Mouse (Mus musculus) limb, embryonic 14.5 days (tissue): ENCODE data around the gene Dlk1. TPM values are rescaled to one million over a fixed set of nuclear protein-coding genes. Genes with fewer than 3 reads are reported as not detected.

Source experiments
- ATAC-seq: fragments of 200-750 bp; cut with Nextera tagmentation; 2 replicates; pipeline ENCODE4 v1.8.0; 2017; ENCODE audit warnings: low read depth, moderate number of reproducible peaks, moderate TSS enrichment; ENCODE audit not compliant: low FRiP score
- DNase-seq: peaks from one replicate; pipeline ENCODE4 v3.0.0-alpha.2; 2015; ENCODE audit warnings: low spot score
- H3K27ac ChIP-seq: fragments of 300-500 bp; sonication (generic); replicated peaks from 2 replicates; pipeline ENCODE4 v1.5.1; 2014; ENCODE audit warnings: low read depth, mild to moderate bottlenecking, low read length, moderate library complexity, mixed read lengths
- H3K27me3 ChIP-seq: fragments of 300-500 bp; sonication (generic); 2 replicates; pipeline ENCODE4 v1.6.1; 2014; ENCODE audit warnings: low read length, mixed read lengths; ENCODE audit not compliant: control insufficient read depth, insufficient read depth
- H3K36me3 ChIP-seq: fragments of 300-500 bp; sonication (generic); 2 replicates; pipeline ENCODE4 v1.6.1; 2014; ENCODE audit warnings: mild to moderate bottlenecking, low read length, moderate library complexity, mixed read lengths; ENCODE audit not compliant: control insufficient read depth, insufficient read depth
- H3K4me1 ChIP-seq: fragments of 300-500 bp; sonication (generic); 2 replicates; pipeline ENCODE4 v1.6.1; 2014; ENCODE audit warnings: antibody characterized with exemption, low read length, mixed read lengths; ENCODE audit not compliant: control insufficient read depth, insufficient read depth
- H3K4me2 ChIP-seq: fragments of 300-500 bp; sonication (generic); replicated peaks from 2 replicates; pipeline ENCODE4 v1.6.1; 2014; ENCODE audit warnings: low read depth, mild to moderate bottlenecking, low read length, moderate library complexity; ENCODE audit not compliant: severe bottlenecking
- H3K4me3 ChIP-seq: fragments of 300-500 bp; sonication (generic); replicated peaks from 2 replicates; pipeline ENCODE4 v1.5.1; 2014; ENCODE audit warnings: low read length
- H3K9ac ChIP-seq: fragments of 300-500 bp; sonication (generic); 2 replicates; pipeline ENCODE4 v1.6.1; 2014; ENCODE audit warnings: mild to moderate bottlenecking, low read depth, low read length, moderate library complexity; ENCODE audit not compliant: severe bottlenecking
- H3K9me3 ChIP-seq: fragments of 300-500 bp; sonication (generic); 2 replicates; pipeline ENCODE4 v1.6.1; 2016; ENCODE audit warnings: low read length; ENCODE audit not compliant: control insufficient read depth
- POLR2A ChIP-seq: fragments of 200-500 bp; IDR thresholded peaks from 2 replicates; pipeline ENCODE4 v1.8.0; 2012; ENCODE audit warnings: inconsistent platforms, mild to moderate bottlenecking, moderate library complexity, borderline replicate concordance; ENCODE audit not compliant: insufficient read depth, insufficient read length; ENCODE audit errors: extremely low read depth
- WGBS: fragments of 180-500 bp; shearing (Covaris S2); extraction: QIAGEN DNeasy Blood & Tissue Kit; methylation state at CpG from one replicate; pipeline ENCODE4 v1.1.7; 2014; 5-methylcytosine and 5-hydroxymethylcytosine counted together
- polyA plus RNA-seq, 2 experiments: library from polyadenylated mRNA; depleted of rRNA in 1 of 2; stranded (reverse) in 1 of 2; unstranded in 1 of 2; fragments of >200 nt; fragmentation: Nextera tagmentation in 1 of 2; extraction: Ambion mirVana in 1 of 2; gene quantifications; 2 replicates each; pipeline versions ENCODE4 v1.2.1 to v1.2.3; 2012 to 2014

Dlk1 gene
- polyA plus RNA-seq (2012; rRNA removed) = 2,661 and 2,964 TPM in 2 replicates
- polyA plus RNA-seq (2014; fragmentation: Nextera tagmentation; extraction: Ambion mirVana) = 487 and 640 TPM in 2 replicates

DNA sequence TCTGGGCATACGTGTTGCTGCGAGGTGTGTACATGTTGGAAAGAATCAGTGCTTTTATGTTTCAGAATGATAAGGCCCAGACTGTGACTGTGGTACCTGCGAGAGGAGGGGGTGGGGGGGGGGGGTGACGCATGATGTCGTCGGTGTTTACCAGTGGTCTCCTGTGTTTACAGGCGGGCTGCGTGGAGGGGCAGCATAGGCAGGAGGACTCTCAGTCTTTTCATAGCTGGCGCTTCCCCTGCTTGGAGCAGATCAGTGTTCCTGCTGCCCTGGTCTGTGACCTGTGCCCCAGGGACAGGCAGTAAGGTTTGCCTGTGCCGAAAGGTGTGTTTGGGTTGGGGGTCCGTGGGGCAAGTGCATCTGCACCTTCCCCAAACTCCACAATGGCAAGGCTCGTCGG lies at the start of gene Dlk1:
Gene Dlk1 (plus strand): TSS at position 232 of the 400 bp plus-strand sequence.
- no peaks in the 10 kb centered on the region for H3K36me3 ChIP-seq
- peaks cover 35% of the 10 kb centered on the region for H3K27me3 ChIP-seq
- peak within 1 kb of the TSS; percentile 66 for H3K9ac ChIP-seq
- ATAC-seq (no peak), DNase-seq (no peak)
- no peak for TF ChIP-seq POLR2A
- peak within 1 kb of the TSS; percentile 51 for H3K4me3 ChIP-seq
- 5% methylated on average over 13 of the region's 13 CpGs for WGBS
- peaks cover 51% of the 10 kb centered on the region for H3K4me1 ChIP-seq
- peak within 1 kb of the TSS; percentile 87 for H3K4me2 ChIP-seq
- H3K27ac ChIP-seq = peak within 1 kb of the TSS; percentile 49
- H3K9me3 ChIP-seq = no peaks in the 10 kb centered on the region

DNA sequence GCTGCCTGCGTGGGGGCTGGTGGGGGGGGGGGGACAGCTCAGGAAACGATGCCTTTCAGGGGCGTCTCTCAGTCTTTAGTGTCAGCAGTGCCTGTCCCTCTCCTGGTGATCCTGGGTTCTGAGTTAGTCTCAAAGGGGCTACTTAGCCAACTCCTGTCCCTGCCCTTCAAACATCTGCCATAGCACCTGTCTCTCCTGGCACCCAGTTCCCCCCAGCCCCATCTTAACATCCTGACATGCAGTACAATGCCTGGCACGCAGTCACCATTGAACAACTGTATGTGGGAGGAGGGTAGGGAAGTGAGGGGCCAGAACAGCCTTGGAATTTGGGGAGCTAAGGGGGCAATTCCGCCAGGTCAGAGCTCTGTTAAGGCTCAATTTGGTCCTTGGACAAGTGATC lies 49.7 kb upstream of the Dlk1 start:
- H3K4me1 ChIP-seq = peaks cover 53% of the 10 kb centered on the region
- DNase-seq (no peak), ATAC-seq (no peak)
- no peak overlapping the region for H3K4me2 ChIP-seq
- no peak overlapping the region for H3K4me3 ChIP-seq
- no peak overlapping the region for H3K9ac ChIP-seq
- H3K9me3 ChIP-seq = no peaks in the 10 kb centered on the region
- peak overlapping the region; percentile 77 for H3K27ac ChIP-seq
- WGBS = 55% methylated on average over 5 of the region's 5 CpGs
- H3K27me3 ChIP-seq = no peaks in the 10 kb centered on the region
- TF ChIP-seq POLR2A = no peak
- H3K36me3 ChIP-seq = no peaks in the 10 kb centered on the region

DNA sequence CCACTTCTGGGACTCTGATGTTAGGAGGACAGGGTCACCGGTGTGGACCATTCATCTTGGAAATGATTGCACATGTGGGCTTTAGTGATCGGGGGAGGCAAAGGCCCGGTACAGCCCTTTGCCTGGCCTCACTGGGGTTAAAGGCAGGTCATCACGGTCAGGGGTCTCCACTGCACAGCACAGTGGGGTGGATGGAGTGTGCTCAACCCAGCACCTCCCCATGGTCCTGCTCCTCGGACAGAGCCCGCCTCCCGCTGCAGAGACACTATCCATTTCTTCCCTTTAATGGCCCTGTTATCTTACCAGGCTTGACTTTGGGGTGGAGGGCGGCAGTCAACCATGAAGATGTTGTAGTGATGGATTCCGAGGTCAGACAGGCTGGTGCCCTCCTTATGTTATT lies 48.9 kb upstream of the Dlk1 start:
- no peaks in the 10 kb centered on the region for H3K27me3 ChIP-seq
- H3K9ac ChIP-seq = no peak overlapping the region
- no peak for TF ChIP-seq POLR2A
- no peak for ATAC-seq
- H3K4me1 ChIP-seq = peaks cover 54% of the 10 kb centered on the region
- H3K27ac ChIP-seq = no peak overlapping the region
- DNase-seq = no peak
- H3K36me3 ChIP-seq = no peaks in the 10 kb centered on the region
- no peak overlapping the region for H3K4me3 ChIP-seq
- WGBS = 45% methylated on average over 9 of the region's 9 CpGs
- no peaks in the 10 kb centered on the region for H3K9me3 ChIP-seq
- H3K4me2 ChIP-seq = no peak overlapping the region

DNA sequence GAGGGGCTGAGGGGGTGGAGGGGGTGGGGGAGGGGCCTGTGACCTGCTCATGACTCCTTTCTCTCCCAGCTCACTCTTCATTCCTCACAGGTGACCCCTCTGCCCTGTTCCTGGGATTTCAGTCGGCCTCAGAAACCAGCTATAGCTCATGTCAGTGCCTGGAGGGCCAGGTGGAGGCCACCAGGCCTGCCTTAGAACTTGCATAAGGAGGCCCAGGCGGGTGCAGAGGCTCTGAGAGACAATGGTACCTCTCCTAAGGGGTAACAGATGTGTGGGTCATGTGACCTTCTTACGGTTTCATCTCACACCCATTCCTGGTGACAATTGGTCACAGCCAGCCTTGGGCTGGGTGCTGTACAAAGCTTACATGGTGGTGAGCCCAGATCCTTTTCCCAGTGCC lies 46.6 kb upstream of the Dlk1 start:
- Histone ChIP-seq H3K9me3 (no peaks in the 10 kb centered on the region), H3K4me3 (no peak overlapping the region), H3K27me3 (no peaks in the 10 kb centered on the region), H3K4me2 (no peak overlapping the region), H3K27ac (no peak overlapping the region), H3K9ac (no peak overlapping the region), H3K36me3 (no peaks in the 10 kb centered on the region), H3K4me1 (peaks cover 56% of the 10 kb centered on the region)
- no peak for DNase-seq
- no peak for ATAC-seq
- 26% methylated on average over 3 of the region's 3 CpGs for WGBS
- TF ChIP-seq POLR2A = no peak

DNA sequence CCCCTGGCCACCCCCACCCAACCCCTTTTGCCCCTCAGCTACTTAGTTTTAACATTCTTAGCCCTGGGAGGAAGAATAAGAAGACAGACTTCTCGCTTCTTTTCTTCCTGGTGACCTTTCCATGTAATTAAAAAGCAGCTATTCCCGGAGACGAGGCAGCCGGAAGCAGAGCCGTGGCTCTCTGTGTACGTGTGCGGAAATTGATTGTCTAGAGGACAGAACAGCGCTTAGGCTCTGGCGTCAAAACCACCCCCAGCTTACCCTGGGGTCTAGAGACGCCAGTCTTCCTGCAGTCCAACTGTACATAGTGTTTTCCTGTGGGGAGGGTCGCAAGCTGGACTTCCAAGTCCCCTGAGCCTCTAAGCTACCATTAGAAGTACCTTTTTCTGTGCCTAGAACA lies 41.9 kb upstream of the Dlk1 start:
- no peak overlapping the region for H3K4me3 ChIP-seq
- 33% methylated on average over 11 of the region's 11 CpGs for WGBS
- no peak overlapping the region for H3K9ac ChIP-seq
- peaks cover 60% of the 10 kb centered on the region for H3K4me1 ChIP-seq
- H3K27me3 ChIP-seq = no peaks in the 10 kb centered on the region
- no peak overlapping the region for H3K4me2 ChIP-seq
- no peaks in the 10 kb centered on the region for H3K36me3 ChIP-seq
- peak overlapping the region; percentile 80 for H3K27ac ChIP-seq
- DNase-seq (no peak), ATAC-seq (no peak)
- no peak for TF ChIP-seq POLR2A
- H3K9me3 ChIP-seq = no peaks in the 10 kb centered on the region
